Mouse (Mus musculus) kidney, adult 2 months (tissue): Measurements from ENCODE around the gene Zc3h10. TPM values are rescaled to one million over a fixed set of nuclear protein-coding genes. Genes with fewer than 3 reads are reported as not detected.

Source experiments
- DNase-seq: peaks from one replicate; pipeline ENCODE4 v3.0.0; 2021
- H3K27ac ChIP-seq: fragments of 200-500 bp; 2 replicates; pipeline ENCODE4 v1.5.1; 2012; ENCODE audit warnings: low read depth, low read length, control low read depth, inconsistent platforms; ENCODE audit not compliant: insufficient read depth
- H3K27me3 ChIP-seq: fragments of 200-500 bp; replicated peaks from 2 replicates; pipeline ENCODE4 v1.6.1; 2012; ENCODE audit warnings: mild to moderate bottlenecking, moderate library complexity, low read length, inconsistent platforms; ENCODE audit not compliant: control insufficient read depth, insufficient read depth
- H3K36me3 ChIP-seq: fragments of 200-500 bp; 2 replicates; pipeline ENCODE4 v1.6.1; 2012; ENCODE audit warnings: mild to moderate bottlenecking, moderate library complexity, low read length, inconsistent platforms; ENCODE audit not compliant: control insufficient read depth, insufficient read depth
- H3K4me1 ChIP-seq: fragments of 200-500 bp; 2 replicates; pipeline ENCODE4 v1.6.1; 2011; ENCODE audit warnings: low read length; ENCODE audit not compliant: control insufficient read depth, insufficient read depth
- H3K4me3 ChIP-seq: fragments of 200-500 bp; 2 replicates; pipeline ENCODE4 v1.5.1; 2011; ENCODE audit warnings: mild to moderate bottlenecking, low read depth, low read length, control low read depth; ENCODE audit not compliant: insufficient read depth
- CTCF ChIP-seq: fragments of 200-500 bp; conservative IDR thresholded peaks from 2 replicates; pipeline ENCODE4 v1.5.1; 2011; ENCODE audit warnings: low read depth, mild to moderate bottlenecking, control low read depth, low read length, moderate library complexity, mixed read lengths; ENCODE audit not compliant: insufficient read depth, insufficient read length
- POLR2A ChIP-seq: fragments of 200-500 bp; IDR thresholded peaks from one replicate; pipeline ENCODE4 v1.6.1; 2011; ENCODE audit warnings: low read depth, low read length, control low read depth
- WGBS: fragments of 180-500 bp; shearing (Covaris S2); methylation state at CpG from one replicate; pipeline ENCODE4 v1.1.7; 2018; 5-methylcytosine and 5-hydroxymethylcytosine counted together
- polyA plus RNA-seq: library from polyadenylated mRNA; depleted of rRNA; stranded (reverse); fragments of >200 nt; gene quantifications from 2 replicates; pipeline ENCODE4 v1.2.3, GENCODE M21; 2012

The Zc3h10 gene
- polyA plus RNA-seq, 1 experiment, result 10.0 TPM

GRCm38 (mm10) chr10:128535624-128536265 is 11.8 kb downstream of the Zc3h10 start:
- 70% methylated on average over 4 of the region's 4 CpGs for WGBS
- Histone ChIP-seq H3K27ac (no peak overlapping the region), H3K36me3 (no peaks in the 10 kb centered on the region), H3K4me1 (no peaks in the 10 kb centered on the region), H3K4me3 (no peak overlapping the region), H3K27me3 (no peaks in the 10 kb centered on the region)
- no peak for TF ChIP-seq CTCF
- no peak for TF ChIP-seq POLR2A
- DNase-seq, result no peak

- H3K36me3 ChIP-seq, result no peaks in the 10 kb centered on the region
- TF ChIP-seq CTCF (no peak), POLR2A (no peak)
- no peak overlapping the region for H3K4me3 ChIP-seq
- H3K4me1 ChIP-seq, result no peaks in the 10 kb centered on the region
- no peak overlapping the region for H3K27ac ChIP-seq
- DNase-seq, result no peak
- 79% methylated on average over 2 of the region's 2 CpGs for WGBS
- H3K27me3 ChIP-seq, result no peaks in the 10 kb centered on the region
Observed at GRCm38 (mm10) chr10:128535206-128535605, 12.4 kb downstream of the Zc3h10 start.

- WGBS, result 28% methylated on average over 28 of the region's 28 CpGs
- peak overlapping the region; percentile 52 for H3K4me3 ChIP-seq
Observed at GRCm38 (mm10) chr10:128526366-128527356, 20.9 kb downstream of the Zc3h10 start.

GRCm38 (mm10) chr10:128525671-128526308 is 21.8 kb downstream of the Zc3h10 start, which contains the start of gene Esyt1:
Gene Esyt1 (minus strand): TSS chr10:128525871.
- no peak within 1 kb of the TSS; the same call in 1 of the 2 replicates for H3K27ac ChIP-seq
- H3K36me3 ChIP-seq, result no peaks in the 10 kb centered on the region
- TF ChIP-seq CTCF, result 0 out of 2 replicates have a peak, but pooled peaks have one; percentile 0
- TF ChIP-seq POLR2A, result peak; percentile 46
- H3K4me1 ChIP-seq, result no peaks in the 10 kb centered on the region; the same call in 1 of the 2 replicates
- H3K4me3 ChIP-seq, result peak within 1 kb of the TSS; percentile 69
- H3K27me3 ChIP-seq, result no peaks in the 10 kb centered on the region
- peak; percentile 99 for DNase-seq
- under 1% methylated on average over 37 of the region's 37 CpGs for WGBS

More at GRCm38 (mm10) chr10:128526366-128527356, 20.9 kb downstream of the Zc3h10 start:
- H3K27me3 ChIP-seq, result no peaks in the 10 kb centered on the region
- no peak overlapping the region; the same call in 1 of the 2 replicates for H3K27ac ChIP-seq
- TF ChIP-seq CTCF (no peak), POLR2A (no peak)
- no peaks in the 10 kb centered on the region; the same call in 1 of the 2 replicates for H3K4me1 ChIP-seq
- DNase-seq, result no peak
- H3K36me3 ChIP-seq, result no peaks in the 10 kb centered on the region

- Histone ChIP-seq H3K27me3 (no peaks in the 10 kb centered on the region), H3K27ac (no peak overlapping the region), H3K4me3 (peak overlapping the region; percentile 69), H3K36me3 (no peaks in the 10 kb centered on the region), H3K4me1 (no peaks in the 10 kb centered on the region; the same call in 1 of the 2 replicates)
- TF ChIP-seq POLR2A (no peak), CTCF (no peak)
- peak; percentile 49 for DNase-seq
- whole genome bisulfite sequencing, result 2% methylated on average over 58 of the region's 58 CpGs
Observed at GRCm38 (mm10) chr10:128524732-128525662, 22.6 kb downstream of the Zc3h10 start.

- WGBS, result 58% methylated on average over 11 of the region's 11 CpGs
- Histone ChIP-seq H3K36me3 (no peaks in the 10 kb centered on the region), H3K4me3 (peak overlapping the region; percentile 69), H3K27ac (no peak overlapping the region), H3K4me1 (no peaks in the 10 kb centered on the region; the same call in 1 of the 2 replicates), H3K27me3 (no peaks in the 10 kb centered on the region)
- TF ChIP-seq POLR2A (no peak), CTCF (no peak)
- no peak for DNase-seq
Observed at GRCm38 (mm10) chr10:128524111-128524731, 23.4 kb downstream of the Zc3h10 start.
